Mouse (Mus musculus) olfactory bulb, adult 2 months (tissue): ENCODE data around the gene Frs3. TPM values are rescaled to one million over a fixed set of nuclear protein-coding genes. Genes with fewer than 3 reads are reported as not detected.

ENCODE experiments used
- H3K27ac ChIP-seq: fragments of 200-500 bp; 2 replicates; pipeline ENCODE4 v1.5.1; 2012; ENCODE audit warnings: low read depth, low read length; ENCODE audit not compliant: insufficient read depth
- H3K4me1 ChIP-seq: fragments of 200-500 bp; 2 replicates; pipeline ENCODE4 v1.6.1; 2012; ENCODE audit warnings: low read length; ENCODE audit not compliant: control insufficient read depth, insufficient read depth
- H3K4me3 ChIP-seq: fragments of 200-500 bp; 2 replicates; pipeline ENCODE4 v1.5.1; 2012; ENCODE audit warnings: mild to moderate bottlenecking, low read depth, low read length, moderate library complexity; ENCODE audit not compliant: insufficient read depth
- CTCF ChIP-seq: fragments of 200-500 bp; IDR thresholded peaks from 2 replicates; pipeline ENCODE4 v1.5.1; 2012; ENCODE audit warnings: low read depth, mild to moderate bottlenecking, low read length, moderate library complexity; ENCODE audit not compliant: insufficient read depth
- POLR2A ChIP-seq: fragments of 200-500 bp; IDR thresholded peaks from 2 replicates; pipeline ENCODE4 v1.6.1; 2012; ENCODE audit warnings: mild to moderate bottlenecking, low read depth, low read length, moderate library complexity; ENCODE audit not compliant: insufficient read depth
- WGBS: fragments of 180-500 bp; shearing (Covaris S2); methylation state at CpG from one replicate; pipeline ENCODE4 v1.1.7; 2018; 5-methylcytosine and 5-hydroxymethylcytosine counted together
- polyA plus RNA-seq: library from polyadenylated mRNA; stranded (reverse); fragments of >200 nt; gene quantifications from 2 replicates; pipeline ENCODE4 v1.2.4, GENCODE M21; 2012; ENCODE audit warnings: low replicate concordance; ENCODE audit not compliant: missing spikeins, insufficient read depth, insufficient read length

The Frs3 gene
- polyA plus RNA-seq, 1 experiment: not detected

DNA sequence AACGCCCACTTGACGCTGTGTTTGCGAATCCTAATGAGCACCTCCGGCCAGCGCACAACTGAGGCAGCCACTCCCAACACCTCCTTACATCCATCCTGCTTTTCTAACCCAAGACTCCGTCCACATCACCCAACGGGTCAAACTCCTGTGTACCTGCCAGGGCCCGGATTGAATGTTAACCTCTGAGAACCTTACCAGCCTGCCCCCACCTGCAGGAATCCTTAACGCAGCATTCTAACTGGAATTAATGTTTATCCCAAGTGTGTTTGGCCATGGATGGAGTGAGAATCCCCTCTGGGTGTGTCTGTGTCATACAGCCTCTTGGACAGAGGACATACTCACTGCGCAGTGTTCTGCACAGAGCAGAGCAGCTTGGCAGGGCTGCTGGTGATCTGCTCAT, 9.3 kb downstream of the Frs3 start:
- Histone ChIP-seq H3K4me3 (no peak overlapping the region), H3K4me1 (peaks cover 10% of the 10 kb centered on the region), H3K27ac (no peak overlapping the region)
- 94% methylated on average over 10 of the region's 10 CpGs for WGBS
- TF ChIP-seq CTCF: no peak
- TF ChIP-seq POLR2A: no peak

DNA sequence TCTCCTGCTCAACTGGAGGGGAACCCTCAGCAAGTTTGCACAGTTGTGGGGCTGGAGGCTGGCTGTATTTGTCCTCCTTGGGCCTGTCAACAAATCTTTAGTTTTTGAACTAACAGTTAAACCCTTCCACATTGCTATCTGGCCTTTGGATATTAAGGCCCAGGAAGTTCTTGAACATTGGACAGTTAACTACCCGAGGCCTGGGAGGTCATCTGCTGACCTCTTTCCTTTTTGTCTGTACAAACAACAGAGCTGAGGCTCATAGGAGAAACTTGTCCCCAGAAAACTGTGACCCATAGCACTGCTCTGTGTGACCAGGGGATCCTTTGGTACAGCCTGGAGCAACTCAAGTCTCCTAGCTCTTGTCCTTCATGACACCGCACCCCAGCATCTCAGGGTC, 10.2 kb downstream of the Frs3 start:
- WGBS: 87% methylated on average over 2 of the region's 2 CpGs

DNA sequence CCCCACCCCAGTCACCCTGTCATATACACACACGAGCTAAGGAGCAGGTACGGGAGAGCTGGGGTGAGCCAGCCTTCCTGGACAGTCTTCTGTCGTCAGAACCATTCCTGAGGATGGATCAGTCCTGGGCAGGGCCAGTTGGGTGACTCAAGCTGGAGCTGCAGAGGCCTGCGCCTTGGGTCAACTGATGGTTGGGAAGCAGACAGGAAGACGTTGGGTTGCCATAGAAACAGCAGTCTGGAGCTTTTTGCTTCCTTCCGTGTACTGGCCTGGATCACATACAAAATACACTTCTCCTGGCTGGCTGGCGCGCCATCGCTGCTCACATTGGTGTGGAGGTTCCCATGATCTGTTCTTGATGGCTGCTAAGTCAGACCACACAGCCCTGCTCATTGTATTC, 13.0 kb downstream of the Frs3 start:
- 75% methylated on average over 9 of the region's 9 CpGs for WGBS
- TF ChIP-seq CTCF: no peak
- TF ChIP-seq POLR2A: no peak
- Histone ChIP-seq H3K27ac (no peak overlapping the region), H3K4me3 (no peak overlapping the region), H3K4me1 (peaks cover 5% of the 10 kb centered on the region; the same call in 1 of the 2 replicates)

More for the DNA sequence above, 10.2 kb downstream of the Frs3 start:
- no peak for TF ChIP-seq CTCF
- TF ChIP-seq POLR2A: no peak
- H3K4me3 ChIP-seq: no peak overlapping the region
- no peak overlapping the region for H3K27ac ChIP-seq
- peaks cover 10% of the 10 kb centered on the region for H3K4me1 ChIP-seq

DNA sequence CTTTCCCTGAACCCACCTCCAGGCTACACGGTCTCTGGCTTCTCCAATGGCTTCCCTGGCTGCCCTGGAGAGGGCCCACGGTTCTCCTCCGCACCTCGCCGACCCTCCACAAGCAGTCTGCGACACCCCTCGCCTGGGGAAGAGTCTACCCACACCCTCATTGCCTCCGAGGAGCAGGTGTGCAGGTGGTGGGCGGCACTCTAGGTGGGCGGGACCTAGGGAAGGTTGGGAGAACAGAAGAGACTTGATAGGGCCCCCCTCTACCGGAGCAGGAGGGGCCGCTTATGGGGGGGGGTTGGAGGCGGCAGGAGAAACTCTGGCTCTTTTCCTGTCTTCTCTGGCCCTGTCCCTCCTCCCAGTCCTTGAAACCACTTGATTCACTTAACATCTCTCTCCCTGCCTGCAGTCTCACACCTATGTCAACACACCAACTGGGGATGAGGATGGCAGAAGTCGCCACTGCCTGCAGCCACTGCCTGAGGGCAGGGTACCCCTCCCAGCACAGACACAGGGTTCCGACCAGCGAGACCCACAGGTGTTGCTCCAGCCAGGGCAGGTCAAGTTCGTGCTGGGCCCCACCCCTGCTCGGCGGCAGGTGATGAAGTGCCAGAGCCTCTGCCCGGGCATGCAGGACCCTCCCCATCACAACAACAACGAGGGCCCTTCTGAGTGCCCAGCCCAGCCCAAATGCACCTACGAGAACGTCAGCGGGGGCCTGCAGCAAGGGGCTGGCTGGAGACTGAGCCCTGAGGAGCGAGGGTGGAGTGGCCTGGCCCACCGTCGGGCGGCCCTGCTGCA, 13.9 kb downstream of the Frs3 start:
- Histone ChIP-seq H3K4me1 (peaks cover 5% of the 10 kb centered on the region; the same call in 1 of the 2 replicates), H3K27ac (no peak overlapping the region), H3K4me3 (no peak overlapping the region)
- WGBS: 65% methylated on average over 28 of the region's 28 CpGs
- no peak for TF ChIP-seq CTCF
- TF ChIP-seq POLR2A: no peak

DNA sequence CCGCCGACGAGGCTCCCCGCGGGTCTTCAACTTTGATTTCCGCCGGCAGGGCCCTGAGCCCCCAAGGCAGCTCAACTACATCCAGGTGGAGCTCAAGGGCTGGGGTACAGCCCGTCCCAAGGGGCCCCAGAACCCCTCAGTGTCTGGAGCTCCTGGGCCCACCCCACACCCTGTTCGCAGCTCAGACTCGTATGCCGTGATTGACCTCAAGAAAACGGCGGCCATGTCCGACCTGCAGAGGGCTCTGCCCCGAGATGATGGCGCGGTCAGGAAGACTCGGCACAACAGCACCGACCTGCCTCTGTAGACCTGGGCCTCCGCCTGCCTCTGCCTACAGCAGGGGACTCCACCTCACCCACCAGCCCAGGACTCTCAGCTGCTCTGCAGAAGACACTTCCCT, 14.7 kb downstream of the Frs3 start:
- no peak overlapping the region for H3K4me3 ChIP-seq
- peaks cover 5% of the 10 kb centered on the region; the same call in 1 of the 2 replicates for H3K4me1 ChIP-seq
- no peak for TF ChIP-seq CTCF
- no peak for TF ChIP-seq POLR2A
- 61% methylated on average over 20 of the region's 20 CpGs for WGBS
- no peak overlapping the region for H3K27ac ChIP-seq

DNA sequence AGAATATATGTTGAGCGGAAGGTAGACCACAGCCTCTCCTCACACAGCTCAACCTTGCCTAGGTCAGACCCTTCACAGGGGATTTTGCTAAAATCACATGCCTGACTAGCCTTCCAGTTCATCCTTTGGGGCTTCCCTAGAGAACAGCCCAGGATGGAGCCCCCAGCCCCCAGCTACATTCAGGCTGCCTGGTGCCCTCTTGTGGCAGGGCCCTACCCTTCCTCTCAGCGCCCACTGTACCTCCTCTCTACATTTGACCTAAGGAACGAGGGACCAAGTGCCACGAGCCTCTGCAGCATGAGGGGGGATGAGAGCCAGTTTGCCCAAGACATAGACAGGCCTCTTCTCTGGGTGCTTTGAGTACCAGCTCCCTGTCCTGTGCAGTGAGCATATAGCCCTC, 15.9 kb downstream of the Frs3 start:
- H3K4me1 ChIP-seq: peaks cover 5% of the 10 kb centered on the region; the same call in 1 of the 2 replicates
- WGBS: 86% methylated on average over 4 of the region's 4 CpGs
- H3K4me3 ChIP-seq: no peak overlapping the region
- no peak for TF ChIP-seq CTCF
- TF ChIP-seq POLR2A: no peak
- no peak overlapping the region for H3K27ac ChIP-seq

DNA sequence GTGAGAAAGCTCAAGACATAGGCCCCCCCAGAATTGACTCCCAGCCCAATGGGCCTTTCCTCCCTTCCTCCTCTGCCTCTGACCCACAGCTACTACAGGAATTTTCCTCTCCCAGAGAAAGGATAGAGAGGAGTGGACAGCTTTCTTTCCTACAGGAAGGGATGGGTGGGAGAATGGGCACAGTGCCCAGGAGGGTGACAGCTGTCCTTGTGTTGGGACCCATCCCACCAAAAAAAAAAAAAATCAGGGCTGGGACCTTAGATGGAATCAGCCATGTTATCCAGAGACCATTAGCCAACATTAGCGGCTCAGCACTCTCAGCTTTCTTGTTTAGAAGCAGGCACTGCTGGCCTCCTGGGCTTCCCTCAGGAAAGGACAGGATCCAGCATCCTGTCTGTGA, 17.4 kb downstream of the Frs3 start:
- Histone ChIP-seq H3K27ac (no peak overlapping the region), H3K4me1 (peaks cover 5% of the 10 kb centered on the region; the same call in 1 of the 2 replicates), H3K4me3 (no peak overlapping the region)
- 74% methylated on average over 1 of the region's 1 CpGs for WGBS
- TF ChIP-seq POLR2A: no peak

DNA sequence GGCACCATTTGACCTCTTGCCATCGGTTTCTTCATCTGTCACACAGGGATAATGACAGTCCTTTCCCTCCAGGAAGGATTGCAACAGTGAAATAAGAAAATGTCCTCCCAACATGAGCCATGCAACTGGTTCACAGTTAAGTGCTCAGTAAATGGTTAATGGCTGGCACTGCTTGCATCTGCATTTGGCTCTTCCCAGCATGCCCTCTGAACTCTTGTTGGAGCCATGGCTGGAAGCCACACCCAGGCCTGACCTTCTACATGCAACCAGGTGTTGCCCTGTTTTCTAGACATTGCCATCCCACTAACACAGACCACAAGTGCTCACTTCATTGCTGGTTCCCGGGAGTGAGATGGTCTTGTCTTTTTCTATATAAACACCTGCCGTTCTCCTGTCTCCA, 19.1 kb downstream of the Frs3 start:
- H3K27ac ChIP-seq: no peak overlapping the region
- 82% methylated on average over 3 of the region's 3 CpGs for WGBS
- H3K4me3 ChIP-seq: no peak overlapping the region
- peaks cover 2% of the 10 kb centered on the region; the same call in 1 of the 2 replicates for H3K4me1 ChIP-seq
- TF ChIP-seq CTCF: no peak
- TF ChIP-seq POLR2A: no peak

DNA sequence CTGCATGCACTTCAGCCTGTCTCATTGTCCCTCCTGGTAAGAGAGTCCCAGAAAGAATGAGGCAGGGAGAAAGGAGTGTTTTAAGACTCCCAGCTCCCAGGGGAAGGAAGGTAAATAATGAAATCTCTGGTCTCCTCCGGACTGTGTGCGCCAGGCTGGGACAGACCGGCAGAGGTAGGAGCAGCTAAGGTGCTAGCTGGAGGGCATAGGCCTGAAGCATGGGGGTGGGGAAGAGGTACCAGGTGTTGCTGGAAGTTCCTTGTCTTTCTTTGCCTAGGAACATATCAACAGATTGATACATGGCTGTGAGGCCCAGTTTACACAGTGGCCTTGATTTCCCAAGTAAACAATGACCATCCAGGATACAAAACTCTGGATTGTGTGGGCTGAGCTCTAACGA, 20.1 kb downstream of the Frs3 start:
- Histone ChIP-seq H3K4me1 (peaks cover 5% of the 10 kb centered on the region; the same call in 1 of the 2 replicates), H3K27ac (no peak overlapping the region), H3K4me3 (no peak overlapping the region)
- no peak for TF ChIP-seq CTCF
- no peak for TF ChIP-seq POLR2A
- 78% methylated on average over 4 of the region's 4 CpGs for WGBS

DNA sequence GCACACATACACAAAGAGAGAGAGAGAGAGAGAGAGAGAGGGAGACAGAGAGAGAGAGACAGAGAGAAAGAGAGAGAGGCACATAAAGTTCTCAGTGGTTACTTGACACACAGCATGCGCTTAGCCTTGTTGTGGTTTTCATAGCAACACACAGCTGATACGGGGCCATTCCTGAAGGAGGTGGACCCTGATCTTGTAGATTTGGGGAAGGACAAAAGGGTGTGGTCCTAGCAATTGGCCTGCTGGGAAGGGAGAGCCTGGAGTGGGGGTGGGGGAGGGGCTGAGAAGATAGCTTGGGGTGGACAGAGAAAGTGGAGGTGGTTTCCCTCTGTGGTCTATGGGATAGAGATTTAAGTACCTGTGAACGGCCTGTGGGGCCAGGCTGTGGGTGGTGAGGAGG, 21.2 kb downstream of the Frs3 start:
- WGBS: 87% methylated on average over 3 of the region's 3 CpGs
- Histone ChIP-seq H3K4me3 (no peak overlapping the region), H3K27ac (no peak overlapping the region), H3K4me1 (peaks cover 5% of the 10 kb centered on the region; the same call in 1 of the 2 replicates)
- TF ChIP-seq CTCF (no peak), POLR2A (no peak)

DNA sequence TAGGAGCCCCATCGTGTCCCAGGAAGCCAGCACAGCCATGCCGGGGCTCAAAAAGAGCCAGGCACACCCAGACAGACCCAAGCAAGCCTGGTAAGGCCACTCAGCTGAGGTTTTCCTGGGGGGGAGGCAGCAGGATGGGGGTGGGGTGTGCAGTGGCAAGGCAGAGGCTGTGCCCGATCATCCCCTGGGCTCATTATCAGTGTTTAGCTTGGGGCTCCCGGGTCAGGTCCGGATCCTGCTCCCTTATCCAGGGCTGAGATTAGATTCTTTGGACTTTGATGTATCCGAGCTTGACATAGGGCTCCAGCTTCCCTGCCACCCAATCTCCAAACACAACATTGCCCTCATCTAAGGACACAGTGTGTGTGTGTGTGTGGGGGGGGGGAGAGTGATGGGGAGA, 23.1 kb downstream of the Frs3 start:
- no peak for TF ChIP-seq CTCF
- no peak for TF ChIP-seq POLR2A
- 78% methylated on average over 6 of the region's 6 CpGs for WGBS
- peaks cover 5% of the 10 kb centered on the region; the same call in 1 of the 2 replicates for H3K4me1 ChIP-seq
- no peak overlapping the region for H3K27ac ChIP-seq
- no peak overlapping the region for H3K4me3 ChIP-seq
